Mouse (Mus musculus): ENCODE results near the gene Vwa8. TPM values are rescaled to one million over a fixed set of nuclear protein-coding genes. Genes with fewer than 3 reads are reported as not detected.

The Vwa8 gene
- polyA plus RNA-seq, 1 experiment from 2014 or later: 9.2 TPM

DNA sequence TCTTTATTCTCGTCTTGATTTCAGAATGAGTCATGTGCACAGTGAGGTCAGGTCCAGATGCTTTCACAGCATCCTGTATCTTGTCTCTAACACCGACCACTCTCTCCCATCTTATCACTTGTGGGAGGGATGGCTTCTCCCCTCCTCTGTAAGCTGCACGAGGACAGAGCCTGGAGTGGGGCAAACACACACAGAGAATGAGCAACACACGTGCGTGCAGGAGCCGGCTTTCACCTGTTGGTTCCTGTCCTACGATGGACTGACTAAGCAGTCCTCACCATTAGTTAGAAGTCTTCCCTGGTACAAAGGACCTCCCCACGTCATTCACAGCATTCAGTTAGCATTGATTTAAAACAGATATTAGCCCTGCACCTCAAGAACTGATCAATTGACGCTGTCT, 312.9 kb downstream of the Vwa8 start:
- no peak overlapping the region for H3K4me2 ChIP-seq (replicated peaks)

DNA sequence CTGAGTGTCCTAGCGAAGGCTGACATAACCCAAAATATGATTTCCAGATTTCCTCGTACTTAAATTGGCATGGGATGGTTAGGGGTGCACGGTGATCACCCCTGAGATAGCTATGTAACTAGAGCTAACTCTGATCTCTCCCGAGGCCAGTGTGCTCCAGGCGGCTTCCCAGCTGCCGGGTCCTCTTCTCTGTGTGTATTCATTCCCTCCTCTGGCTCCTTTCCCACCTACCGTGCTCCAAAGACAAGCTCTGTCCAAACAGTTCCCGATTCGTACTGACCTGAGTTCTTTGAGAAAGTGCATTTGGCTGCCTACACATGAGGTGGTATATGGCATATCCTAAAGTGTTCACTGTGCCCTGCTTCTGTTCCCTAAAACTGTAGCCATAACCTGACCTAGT, 313.8 kb downstream of the Vwa8 start:
- H3K9ac ChIP-seq: no peak overlapping the region
- H3K27ac ChIP-seq: no peak overlapping the region
- no peak overlapping the region for H3K4me3 ChIP-seq (replicated peaks; ENCODE audit: low read length)
- H3K4me1 ChIP-seq (replicated peaks; ENCODE audit: control insufficient read depth, insufficient read depth, low read length): peaks cover 6% of the 10 kb centered on the region; the same call in 1 of the 2 replicates
- no peaks in the 10 kb centered on the region for H3K36me3 ChIP-seq (replicated peaks; ENCODE audit: control insufficient read depth, insufficient read depth)
- WGBS: 58% methylated on average over 9 of the region's 9 CpGs
- H3K4me2 ChIP-seq (replicated peaks): no peak overlapping the region
- ATAC-seq (ENCODE audit: low FRiP score) (no peak), DNase-seq (ENCODE audit: low spot score) (no peak)
- H3K9me3 ChIP-seq (ENCODE audit: control insufficient read depth, low read length): no peaks in the 10 kb centered on the region
- H3K27me3 ChIP-seq (ENCODE audit: control insufficient read depth, insufficient read depth, low read length): no peaks in the 10 kb centered on the region

More for the DNA sequence above, 312.9 kb downstream of the Vwa8 start:
- Histone ChIP-seq H3K9me3 (ENCODE audit: control insufficient read depth, low read length) (no peaks in the 10 kb centered on the region), H3K36me3 (replicated peaks; ENCODE audit: control insufficient read depth, insufficient read depth) (no peaks in the 10 kb centered on the region), H3K4me3 (replicated peaks; ENCODE audit: low read length) (no peak overlapping the region), H3K27ac (no peak overlapping the region), H3K27me3 (ENCODE audit: control insufficient read depth, insufficient read depth, low read length) (no peaks in the 10 kb centered on the region), H3K9ac (no peak overlapping the region), H3K4me1 (replicated peaks; ENCODE audit: control insufficient read depth, insufficient read depth, low read length) (peaks cover 12% of the 10 kb centered on the region; the same call in 1 of the 2 replicates)
- 91% methylated on average over 9 of the region's 9 CpGs for WGBS
- DNase-seq (ENCODE audit: low spot score): no peak
- ATAC-seq (ENCODE audit: low FRiP score): no peak

- no peak for ATAC-seq (ENCODE audit: low FRiP score)
- no peaks in the 10 kb centered on the region for H3K9me3 ChIP-seq (ENCODE audit: control insufficient read depth, low read length)
- H3K27me3 ChIP-seq (ENCODE audit: control insufficient read depth, insufficient read depth, low read length): no peaks in the 10 kb centered on the region
- H3K36me3 ChIP-seq (replicated peaks; ENCODE audit: control insufficient read depth, insufficient read depth): no peaks in the 10 kb centered on the region
- WGBS: 85% methylated on average over 4 of the region's 4 CpGs
- H3K4me3 ChIP-seq (replicated peaks; ENCODE audit: low read length): no peak overlapping the region
- H3K4me2 ChIP-seq (replicated peaks): no peak overlapping the region
- no peaks in the 10 kb centered on the region for H3K4me1 ChIP-seq (replicated peaks; ENCODE audit: control insufficient read depth, insufficient read depth, low read length)
- H3K9ac ChIP-seq: no peak overlapping the region
- no peak for DNase-seq (ENCODE audit: low spot score)
- H3K27ac ChIP-seq: no peak overlapping the region
Observed at GRCm38 (mm10) chr14:79164334-79164733, 315.5 kb downstream of the Vwa8 start.

- DNase-seq (ENCODE audit: low spot score) (no peak), ATAC-seq (ENCODE audit: low FRiP score) (no peak)
- no peak overlapping the region for H3K4me2 ChIP-seq (replicated peaks)
- 97% methylated on average over 2 of the region's 2 CpGs for WGBS
- H3K9ac ChIP-seq: no peak overlapping the region
- no peaks in the 10 kb centered on the region for H3K27me3 ChIP-seq (ENCODE audit: control insufficient read depth, insufficient read depth, low read length)
- no peaks in the 10 kb centered on the region for H3K36me3 ChIP-seq (replicated peaks; ENCODE audit: control insufficient read depth, insufficient read depth)
- H3K4me3 ChIP-seq (replicated peaks; ENCODE audit: low read length): no peak overlapping the region
- no peak overlapping the region for H3K27ac ChIP-seq
- H3K9me3 ChIP-seq (ENCODE audit: control insufficient read depth, low read length): no peaks in the 10 kb centered on the region
- H3K4me1 ChIP-seq (replicated peaks; ENCODE audit: control insufficient read depth, insufficient read depth, low read length): no peaks in the 10 kb centered on the region
Observed at GRCm38 (mm10) chr14:79164925-79165324, 316.1 kb downstream of the Vwa8 start.

GRCm38 (mm10) chr14:79174526-79174925, 325.7 kb downstream of the Vwa8 start:
- no peak overlapping the region for H3K27ac ChIP-seq
- H3K4me1 ChIP-seq (replicated peaks; ENCODE audit: control insufficient read depth, insufficient read depth, low read length): no peaks in the 10 kb centered on the region
- 98% methylated on average over 4 of the region's 4 CpGs for WGBS
- no peak for ATAC-seq (ENCODE audit: low FRiP score)
- H3K9ac ChIP-seq: no peak overlapping the region
- H3K27me3 ChIP-seq (ENCODE audit: control insufficient read depth, insufficient read depth, low read length): no peaks in the 10 kb centered on the region
- H3K36me3 ChIP-seq (replicated peaks; ENCODE audit: control insufficient read depth, insufficient read depth): 0 out of 2 replicates have a peak, but pooled peaks cover 4% of the 10 kb centered on the region
- H3K4me2 ChIP-seq (replicated peaks): no peak overlapping the region
- DNase-seq (ENCODE audit: low spot score): no peak
- H3K9me3 ChIP-seq (ENCODE audit: control insufficient read depth, low read length): no peaks in the 10 kb centered on the region
- no peak overlapping the region for H3K4me3 ChIP-seq (replicated peaks; ENCODE audit: low read length)

GRCm38 (mm10) chr14:79177754-79178153, 328.9 kb downstream of the Vwa8 start:
- ATAC-seq (ENCODE audit: low FRiP score) (no peak), DNase-seq (ENCODE audit: low spot score) (no peak)
- Histone ChIP-seq H3K27me3 (ENCODE audit: control insufficient read depth, insufficient read depth, low read length) (no peaks in the 10 kb centered on the region), H3K36me3 (replicated peaks; ENCODE audit: control insufficient read depth, insufficient read depth) (0 out of 2 replicates have a peak, but pooled peaks cover 4% of the 10 kb centered on the region), H3K4me3 (replicated peaks; ENCODE audit: low read length) (no peak overlapping the region), H3K4me2 (replicated peaks) (no peak overlapping the region), H3K9ac (no peak overlapping the region), H3K27ac (no peak overlapping the region), H3K9me3 (ENCODE audit: control insufficient read depth, low read length) (no peaks in the 10 kb centered on the region), H3K4me1 (replicated peaks; ENCODE audit: control insufficient read depth, insufficient read depth, low read length) (no peaks in the 10 kb centered on the region)
- WGBS: 94% methylated on average over 7 of the region's 7 CpGs

- no peak for ATAC-seq (ENCODE audit: low FRiP score)
- no peak for DNase-seq (ENCODE audit: low spot score)
- H3K4me3 ChIP-seq (replicated peaks; ENCODE audit: low read length): no peak overlapping the region
- H3K27me3 ChIP-seq (ENCODE audit: control insufficient read depth, insufficient read depth, low read length): no peaks in the 10 kb centered on the region
- H3K9ac ChIP-seq: no peak overlapping the region
- H3K36me3 ChIP-seq (replicated peaks; ENCODE audit: control insufficient read depth, insufficient read depth): 0 out of 2 replicates have a peak, but pooled peaks cover 4% of the 10 kb centered on the region
- no peak overlapping the region for H3K27ac ChIP-seq
- H3K4me1 ChIP-seq (replicated peaks; ENCODE audit: control insufficient read depth, insufficient read depth, low read length): no peaks in the 10 kb centered on the region
- no peak overlapping the region for H3K4me2 ChIP-seq (replicated peaks)
- no peaks in the 10 kb centered on the region for H3K9me3 ChIP-seq (ENCODE audit: control insufficient read depth, low read length)
- 79% methylated on average over 9 of the region's 9 CpGs for WGBS
Observed at GRCm38 (mm10) chr14:79178247-79178646, 329.4 kb downstream of the Vwa8 start.

- no peak for DNase-seq (ENCODE audit: low spot score)
- Histone ChIP-seq H3K9me3 (ENCODE audit: control insufficient read depth, low read length) (no peaks in the 10 kb centered on the region), H3K27me3 (ENCODE audit: control insufficient read depth, insufficient read depth, low read length) (no peaks in the 10 kb centered on the region), H3K27ac (no peak overlapping the region), H3K4me2 (replicated peaks) (no peak overlapping the region), H3K9ac (no peak overlapping the region), H3K4me1 (replicated peaks; ENCODE audit: control insufficient read depth, insufficient read depth, low read length) (no peaks in the 10 kb centered on the region; the same call in 1 of the 2 replicates), H3K36me3 (replicated peaks; ENCODE audit: control insufficient read depth, insufficient read depth) (no peaks in the 10 kb centered on the region), H3K4me3 (replicated peaks; ENCODE audit: low read length) (no peak overlapping the region)
- WGBS: 47% methylated on average over 12 of the region's 12 CpGs
- ATAC-seq (ENCODE audit: low FRiP score): no peak
Observed at GRCm38 (mm10) chr14:79180078-79180730, 331.4 kb downstream of the Vwa8 start.

DNA sequence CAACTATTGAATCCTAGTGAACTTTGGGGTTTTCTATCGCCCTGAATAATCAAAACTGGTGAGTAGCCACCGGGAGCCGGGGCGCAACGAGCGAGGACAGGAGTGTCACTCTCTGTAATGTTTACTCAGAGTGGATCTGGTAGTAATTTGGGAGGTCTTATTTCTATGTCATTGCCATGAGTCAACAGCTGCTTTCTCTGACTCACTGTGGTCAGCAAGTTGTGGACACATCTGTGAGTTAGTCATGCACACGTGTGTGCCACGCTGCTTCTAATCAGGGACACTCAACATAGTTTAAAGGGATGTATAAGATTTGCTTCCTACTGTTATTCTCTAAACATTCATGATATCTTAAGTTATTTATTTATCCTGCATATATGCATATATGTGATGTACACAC, 332.9 kb downstream of the Vwa8 start:
- no peak overlapping the region for H3K4me3 ChIP-seq (replicated peaks; ENCODE audit: low read length)

More for the DNA sequence above, 332.9 kb downstream of the Vwa8 start:
- Histone ChIP-seq H3K9me3 (ENCODE audit: control insufficient read depth, low read length) (no peaks in the 10 kb centered on the region), H3K27ac (no peak overlapping the region), H3K9ac (no peak overlapping the region), H3K36me3 (replicated peaks; ENCODE audit: control insufficient read depth, insufficient read depth) (no peaks in the 10 kb centered on the region), H3K4me1 (replicated peaks; ENCODE audit: control insufficient read depth, insufficient read depth, low read length) (no peaks in the 10 kb centered on the region; the same call in 1 of the 2 replicates), H3K27me3 (ENCODE audit: control insufficient read depth, insufficient read depth, low read length) (no peaks in the 10 kb centered on the region), H3K4me2 (replicated peaks) (no peak overlapping the region)
- no peak for DNase-seq (ENCODE audit: low spot score)
- WGBS: 94% methylated on average over 8 of the region's 8 CpGs
- no peak for ATAC-seq (ENCODE audit: low FRiP score)
